Mouse (Mus musculus): ENCODE data around the gene Kiss1. TPM values are rescaled to one million over a fixed set of nuclear protein-coding genes. Genes with fewer than 3 reads are reported as not detected.

Gene Kiss1
- polyA plus RNA-seq, 1 experiment from 2014 or later, result not detected

DNA sequence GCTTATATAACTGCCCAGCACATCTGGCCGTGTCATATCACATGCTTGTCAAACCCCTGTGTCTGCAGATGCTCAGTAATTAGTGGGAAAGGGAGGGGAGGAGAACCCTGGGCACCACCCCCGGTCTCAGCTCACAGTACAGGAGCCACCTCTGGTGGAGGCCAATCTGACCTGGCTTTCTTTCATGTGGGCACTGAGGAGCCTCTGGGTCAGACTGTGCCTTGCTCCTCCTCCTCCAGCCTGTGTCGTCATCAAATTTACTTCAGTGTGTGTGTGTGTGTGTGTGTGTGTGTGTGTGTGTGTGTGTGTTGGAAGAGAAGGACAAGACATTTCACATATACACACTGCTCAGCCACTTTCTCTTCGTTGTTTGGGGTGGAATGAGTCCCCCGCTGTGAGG, 1.7 kb downstream of the Kiss1 start:
- Histone ChIP-seq H3K27me3 (ENCODE audit: control insufficient read depth, insufficient read depth, low read length) (no peaks in the 10 kb centered on the region), H3K4me3 (ENCODE audit: low read depth, low read length) (no peak overlapping the region), H3K4me2 (ENCODE audit: low read depth, low read length) (no peak overlapping the region), H3K27ac (replicated peaks; ENCODE audit: low read depth, low read length) (no peak overlapping the region), H3K4me1 (ENCODE audit: control insufficient read depth, insufficient read depth, low read length) (no peaks in the 10 kb centered on the region), H3K36me3 (replicated peaks; ENCODE audit: control insufficient read depth, insufficient read depth, low read depth, low read length) (no peaks in the 10 kb centered on the region), H3K9me3 (replicated peaks; ENCODE audit: control insufficient read depth, low read length) (no peaks in the 10 kb centered on the region), H3K9ac (replicated peaks; ENCODE audit: low read length) (no peak overlapping the region)
- WGBS, result 48% methylated on average over 5 of the region's 5 CpGs
- 0 out of 2 replicates have a peak, but pooled peaks have one; percentile 36 for ATAC-seq (replicated peaks; ENCODE audit: insufficient number of reproducible peaks, low FRiP score, low TSS enrichment, low read depth)
- DNase-seq (ENCODE audit: low spot score), result no peak

DNA sequence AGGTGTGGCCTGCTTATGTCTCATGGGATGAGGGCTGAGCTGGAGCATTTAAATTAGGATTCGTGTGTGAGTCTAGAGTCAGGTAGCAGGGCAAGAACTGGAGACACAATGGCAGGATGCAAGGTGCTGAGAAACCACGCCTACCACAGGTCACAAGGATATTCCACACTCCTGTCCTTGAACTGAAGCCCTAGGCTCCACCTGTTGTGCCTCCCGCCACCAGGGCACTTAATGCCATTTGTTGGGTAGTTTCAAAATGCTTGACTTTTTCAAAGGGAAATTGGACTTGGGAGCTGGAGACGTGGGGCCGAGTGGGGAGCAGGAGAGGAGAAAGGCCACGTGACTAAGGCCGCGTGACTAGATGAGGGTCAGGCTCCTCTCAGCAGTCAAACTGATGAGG, 4.3 kb downstream of the Kiss1 start:
- H3K9me3 ChIP-seq (replicated peaks; ENCODE audit: control insufficient read depth, low read length), result no peaks in the 10 kb centered on the region
- no peak overlapping the region for H3K9ac ChIP-seq (replicated peaks; ENCODE audit: low read length)
- DNase-seq (ENCODE audit: low spot score), result no peak
- no peak for ATAC-seq (replicated peaks; ENCODE audit: insufficient number of reproducible peaks, low FRiP score, low TSS enrichment, low read depth)
- H3K27ac ChIP-seq (replicated peaks; ENCODE audit: low read depth, low read length), result no peak overlapping the region
- peaks cover 2% of the 10 kb centered on the region; the same call in 1 of the 2 replicates for H3K27me3 ChIP-seq (ENCODE audit: control insufficient read depth, insufficient read depth, low read length)
- no peak overlapping the region for H3K4me2 ChIP-seq (ENCODE audit: low read depth, low read length)
- 86% methylated on average over 8 of the region's 8 CpGs for WGBS
- H3K4me1 ChIP-seq (ENCODE audit: control insufficient read depth, insufficient read depth, low read length), result no peaks in the 10 kb centered on the region
- no peaks in the 10 kb centered on the region for H3K36me3 ChIP-seq (replicated peaks; ENCODE audit: control insufficient read depth, insufficient read depth, low read depth, low read length)
- H3K4me3 ChIP-seq (ENCODE audit: low read depth, low read length), result no peak overlapping the region

DNA sequence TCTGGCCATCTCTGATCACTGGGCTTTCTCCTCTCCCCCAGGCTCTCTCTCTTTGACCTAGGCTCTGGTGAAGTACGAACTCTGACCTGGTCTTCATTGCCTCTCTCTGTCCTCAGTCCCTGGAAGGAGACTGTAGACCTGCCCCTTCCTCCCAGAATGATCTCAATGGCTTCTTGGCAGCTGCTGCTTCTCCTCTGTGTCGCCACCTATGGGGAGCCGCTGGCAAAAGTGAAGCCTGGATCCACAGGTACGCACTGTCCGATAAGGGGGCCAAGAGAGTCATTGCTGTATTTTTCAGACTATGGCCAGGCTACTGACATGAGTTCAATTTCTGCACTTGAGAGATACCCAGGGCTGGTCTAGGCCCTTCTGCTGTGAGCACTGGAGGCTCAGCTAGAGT, 5.4 kb downstream of the Kiss1 start:
- DNase-seq (ENCODE audit: low spot score) (no peak), ATAC-seq (replicated peaks; ENCODE audit: insufficient number of reproducible peaks, low FRiP score, low TSS enrichment, low read depth) (no peak)
- Histone ChIP-seq H3K9me3 (replicated peaks; ENCODE audit: control insufficient read depth, low read length) (no peaks in the 10 kb centered on the region), H3K27ac (replicated peaks; ENCODE audit: low read depth, low read length) (no peak overlapping the region), H3K27me3 (ENCODE audit: control insufficient read depth, insufficient read depth, low read length) (peaks cover 2% of the 10 kb centered on the region; the same call in 1 of the 2 replicates), H3K4me3 (ENCODE audit: low read depth, low read length) (no peak overlapping the region), H3K4me1 (ENCODE audit: control insufficient read depth, insufficient read depth, low read length) (no peaks in the 10 kb centered on the region), H3K36me3 (replicated peaks; ENCODE audit: control insufficient read depth, insufficient read depth, low read depth, low read length) (no peaks in the 10 kb centered on the region), H3K9ac (replicated peaks; ENCODE audit: low read length) (no peak overlapping the region), H3K4me2 (ENCODE audit: low read depth, low read length) (no peak overlapping the region)
- 63% methylated on average over 5 of the region's 5 CpGs for WGBS

DNA sequence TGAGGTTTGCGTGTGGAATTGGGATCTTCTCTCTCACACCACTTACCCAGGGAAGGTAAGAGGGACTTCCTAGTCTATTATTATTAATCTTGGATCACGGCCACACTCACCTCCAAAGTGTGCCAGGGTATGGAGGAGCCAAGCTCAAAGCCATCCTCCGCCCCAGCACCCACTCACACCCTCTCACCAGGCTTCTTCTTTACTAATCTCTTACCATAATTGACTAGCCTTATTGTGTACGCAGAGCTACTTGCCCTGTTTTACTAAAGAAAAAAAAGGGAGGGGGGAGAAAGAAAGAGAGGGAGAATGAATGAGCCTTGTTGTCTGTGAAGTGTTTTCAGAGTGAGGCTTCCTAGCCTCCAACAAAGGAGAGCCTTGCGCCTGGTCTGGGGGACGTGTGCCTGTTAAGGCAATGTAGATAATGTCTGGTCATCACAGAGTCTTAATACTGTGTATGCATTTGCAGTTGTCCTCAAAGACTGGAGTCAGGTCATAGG, 6.7 kb downstream of the Kiss1 start:
- ATAC-seq (replicated peaks; ENCODE audit: insufficient number of reproducible peaks, low FRiP score, low TSS enrichment, low read depth) (no peak), DNase-seq (ENCODE audit: low spot score) (peak; percentile 12)
- no peak overlapping the region for H3K9ac ChIP-seq (replicated peaks; ENCODE audit: low read length)
- no peak overlapping the region for H3K27ac ChIP-seq (replicated peaks; ENCODE audit: low read depth, low read length)
- WGBS, result 57% methylated on average over 6 of the region's 6 CpGs
- no peak overlapping the region for H3K4me2 ChIP-seq (ENCODE audit: low read depth, low read length)
- no peak overlapping the region for H3K4me3 ChIP-seq (ENCODE audit: low read depth, low read length)
- H3K9me3 ChIP-seq (replicated peaks; ENCODE audit: control insufficient read depth, low read length), result no peaks in the 10 kb centered on the region
- H3K36me3 ChIP-seq (replicated peaks; ENCODE audit: control insufficient read depth, insufficient read depth, low read depth, low read length), result no peaks in the 10 kb centered on the region
- peaks cover 2% of the 10 kb centered on the region; the same call in 1 of the 2 replicates for H3K27me3 ChIP-seq (ENCODE audit: control insufficient read depth, insufficient read depth, low read length)
- no peaks in the 10 kb centered on the region for H3K4me1 ChIP-seq (ENCODE audit: control insufficient read depth, insufficient read depth, low read length)

DNA sequence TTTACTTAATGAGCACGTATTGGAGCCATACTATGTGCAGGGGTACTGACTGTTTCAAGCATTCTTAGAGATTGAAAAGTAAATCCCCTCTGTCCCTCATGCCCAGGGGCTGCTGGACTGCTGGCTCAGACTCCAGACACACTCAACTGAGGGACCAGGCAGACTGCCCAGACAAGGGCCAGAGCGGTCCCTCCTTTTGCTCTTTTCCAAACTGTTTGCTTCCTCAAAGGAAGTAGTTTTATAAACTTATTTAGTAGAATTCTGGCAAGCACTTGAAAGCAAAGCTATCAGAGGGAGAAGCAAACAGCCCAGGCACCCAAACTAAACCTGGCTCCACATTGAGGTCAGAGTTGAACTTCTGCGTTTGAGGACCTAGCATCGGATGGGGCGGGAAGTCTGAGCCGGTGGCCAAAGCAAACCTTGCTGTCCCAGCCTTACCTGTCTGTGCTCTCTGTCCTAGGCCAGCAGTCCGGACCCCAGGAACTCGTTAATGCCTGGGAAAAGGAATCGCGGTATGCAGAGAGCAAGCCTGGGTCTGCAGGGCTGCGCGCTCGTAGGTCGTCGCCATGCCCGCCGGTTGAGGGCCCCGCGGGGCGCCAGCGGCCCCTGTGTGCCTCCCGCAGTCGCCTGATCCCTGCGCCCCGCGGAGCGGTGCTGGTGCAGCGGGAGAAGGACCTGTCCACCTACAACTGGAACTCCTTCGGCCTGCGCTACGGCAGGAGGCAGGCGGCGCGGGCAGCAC, 7.4 kb downstream of the Kiss1 start:
- H3K4me3 ChIP-seq (ENCODE audit: low read depth, low read length), result peak overlapping the region; percentile 18
- no peak for ATAC-seq (replicated peaks; ENCODE audit: insufficient number of reproducible peaks, low FRiP score, low TSS enrichment, low read depth)

DNA sequence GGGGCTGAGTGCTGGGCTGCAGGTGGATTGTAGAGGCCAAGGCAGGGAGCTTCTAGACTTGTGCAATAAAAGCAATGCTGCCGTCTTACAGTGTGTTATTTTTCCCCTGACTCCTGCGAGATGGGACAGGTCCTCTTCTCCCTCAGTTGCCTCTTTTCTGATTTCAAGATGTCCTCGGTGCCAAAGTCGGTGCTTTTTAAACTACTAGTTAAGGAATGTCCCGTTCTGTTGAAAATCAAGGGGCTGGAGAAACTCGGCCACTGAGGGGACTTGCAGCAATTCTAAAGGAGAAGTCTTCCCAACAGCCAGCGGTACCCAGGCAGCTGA, 7.9 kb downstream of the Kiss1 start:
- peaks cover 2% of the 10 kb centered on the region; the same call in 1 of the 2 replicates for H3K27me3 ChIP-seq (ENCODE audit: control insufficient read depth, insufficient read depth, low read length)
- H3K4me3 ChIP-seq (ENCODE audit: low read depth, low read length), result peak overlapping the region; percentile 18
- H3K27ac ChIP-seq (replicated peaks; ENCODE audit: low read depth, low read length), result no peak overlapping the region
- H3K36me3 ChIP-seq (replicated peaks; ENCODE audit: control insufficient read depth, insufficient read depth, low read depth, low read length), result no peaks in the 10 kb centered on the region
- no peak for DNase-seq (ENCODE audit: low spot score)
- ATAC-seq (replicated peaks; ENCODE audit: insufficient number of reproducible peaks, low FRiP score, low TSS enrichment, low read depth), result no peak
- H3K9ac ChIP-seq (replicated peaks; ENCODE audit: low read length), result no peak overlapping the region
- no peaks in the 10 kb centered on the region for H3K9me3 ChIP-seq (replicated peaks; ENCODE audit: control insufficient read depth, low read length)
- 23% methylated on average over 7 of the region's 7 CpGs for WGBS
- H3K4me1 ChIP-seq (ENCODE audit: control insufficient read depth, insufficient read depth, low read length), result no peaks in the 10 kb centered on the region
- peak overlapping the region; percentile 49 for H3K4me2 ChIP-seq (ENCODE audit: low read depth, low read length)

More for the DNA sequence above, 7.4 kb downstream of the Kiss1 start:
- Histone ChIP-seq H3K36me3 (replicated peaks; ENCODE audit: control insufficient read depth, insufficient read depth, low read depth, low read length) (no peaks in the 10 kb centered on the region), H3K9me3 (replicated peaks; ENCODE audit: control insufficient read depth, low read length) (no peaks in the 10 kb centered on the region), H3K27me3 (ENCODE audit: control insufficient read depth, insufficient read depth, low read length) (peaks cover 2% of the 10 kb centered on the region; the same call in 1 of the 2 replicates), H3K4me2 (ENCODE audit: low read depth, low read length) (peak overlapping the region; percentile 49), H3K4me1 (ENCODE audit: control insufficient read depth, insufficient read depth, low read length) (no peaks in the 10 kb centered on the region), H3K9ac (replicated peaks; ENCODE audit: low read length) (no peak overlapping the region), H3K27ac (replicated peaks; ENCODE audit: low read depth, low read length) (no peak overlapping the region)
- DNase-seq (ENCODE audit: low spot score), result peak; percentile 24
- WGBS, result 6% methylated on average over 34 of the region's 34 CpGs

DNA sequence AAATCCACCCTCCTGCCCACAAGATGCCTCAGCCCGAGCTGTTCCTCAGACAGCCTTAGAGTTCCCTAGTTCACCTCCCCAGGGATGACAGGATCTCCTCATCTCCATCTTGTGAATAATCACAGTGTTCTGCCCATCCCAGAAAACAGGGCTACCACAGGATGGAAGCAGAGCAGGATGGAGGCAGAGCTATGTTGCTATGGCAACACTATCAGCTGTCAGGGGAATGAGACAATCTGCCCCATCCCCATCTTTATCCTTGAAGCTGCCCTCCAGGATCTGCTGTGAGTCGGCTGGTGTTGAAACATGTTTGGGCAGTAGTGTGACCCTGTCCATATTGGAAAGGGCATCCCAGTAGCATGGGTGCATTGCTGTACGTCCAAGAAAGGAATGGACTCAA, 9.5 kb downstream of the Kiss1 start:
- Histone ChIP-seq H3K27ac (replicated peaks; ENCODE audit: low read depth, low read length) (no peak overlapping the region), H3K27me3 (ENCODE audit: control insufficient read depth, insufficient read depth, low read length) (peaks cover 2% of the 10 kb centered on the region; the same call in 1 of the 2 replicates), H3K4me2 (ENCODE audit: low read depth, low read length) (no peak overlapping the region), H3K9me3 (replicated peaks; ENCODE audit: control insufficient read depth, low read length) (no peaks in the 10 kb centered on the region), H3K36me3 (replicated peaks; ENCODE audit: control insufficient read depth, insufficient read depth, low read depth, low read length) (no peaks in the 10 kb centered on the region), H3K4me1 (ENCODE audit: control insufficient read depth, insufficient read depth, low read length) (no peaks in the 10 kb centered on the region), H3K9ac (replicated peaks; ENCODE audit: low read length) (no peak overlapping the region), H3K4me3 (ENCODE audit: low read depth, low read length) (no peak overlapping the region)
- DNase-seq (ENCODE audit: low spot score), result no peak
- WGBS, result 61% methylated on average over 3 of the region's 3 CpGs
- ATAC-seq (replicated peaks; ENCODE audit: insufficient number of reproducible peaks, low FRiP score, low TSS enrichment, low read depth), result no peak

DNA sequence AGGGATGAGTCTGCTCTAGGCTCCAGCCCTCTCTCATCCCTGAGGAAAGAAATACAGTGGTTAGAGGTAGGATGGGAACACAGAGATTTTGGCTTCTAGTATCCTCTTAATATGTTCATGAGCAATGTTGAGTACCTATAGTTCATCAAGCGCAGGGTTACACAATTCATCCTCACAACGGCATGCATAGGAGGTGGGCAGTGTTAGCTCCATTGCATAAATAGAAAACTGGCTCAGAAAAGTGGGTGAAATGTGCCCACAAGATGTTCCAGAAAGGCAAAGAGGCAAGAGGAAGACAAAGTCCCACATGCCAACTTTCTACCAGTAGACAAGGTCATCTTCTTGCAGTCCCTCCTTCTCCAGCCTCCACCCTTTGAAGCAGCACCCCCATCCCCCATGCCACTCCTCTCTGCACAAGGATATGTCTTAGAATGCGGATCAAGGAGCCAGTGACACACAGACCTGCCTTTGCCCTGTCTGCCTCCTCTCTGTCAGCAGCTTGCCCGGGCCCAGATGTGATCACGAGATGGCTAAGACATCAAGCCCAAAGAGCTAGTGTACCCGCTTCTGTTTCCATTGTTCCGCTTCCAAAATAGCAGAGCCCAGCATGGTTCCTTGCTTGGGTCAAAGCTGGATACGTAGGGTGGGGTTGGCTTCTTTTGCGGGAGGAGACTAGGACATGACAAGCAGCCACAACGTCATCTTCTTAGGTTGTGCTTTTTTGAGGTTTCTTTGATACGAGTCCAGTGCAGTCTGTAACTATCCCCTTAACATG, 11.2 kb downstream of the Kiss1 start:
- Histone ChIP-seq H3K9ac (replicated peaks; ENCODE audit: low read length) (no peak overlapping the region), H3K36me3 (replicated peaks; ENCODE audit: control insufficient read depth, insufficient read depth, low read depth, low read length) (no peaks in the 10 kb centered on the region), H3K27ac (replicated peaks; ENCODE audit: low read depth, low read length) (no peak overlapping the region), H3K4me2 (ENCODE audit: low read depth, low read length) (no peak overlapping the region), H3K4me3 (ENCODE audit: low read depth, low read length) (no peak overlapping the region), H3K27me3 (ENCODE audit: control insufficient read depth, insufficient read depth, low read length) (peaks cover 2% of the 10 kb centered on the region; the same call in 1 of the 2 replicates), H3K9me3 (replicated peaks; ENCODE audit: control insufficient read depth, low read length) (no peaks in the 10 kb centered on the region), H3K4me1 (ENCODE audit: control insufficient read depth, insufficient read depth, low read length) (no peaks in the 10 kb centered on the region)
- ATAC-seq (replicated peaks; ENCODE audit: insufficient number of reproducible peaks, low FRiP score, low TSS enrichment, low read depth) (no peak), DNase-seq (ENCODE audit: low spot score) (no peak)
- WGBS, result 87% methylated on average over 11 of the region's 11 CpGs

All from embryonic facial prominence, embryonic 11.5 days (tissue).